Mouse (Mus musculus): ENCODE results near the gene Fosb. TPM values are rescaled to one million over a fixed set of nuclear protein-coding genes. Genes with fewer than 3 reads are reported as not detected.

Gene Fosb
- total RNA-seq, 2 experiments from 2014 or later, result 2.2 to 2.3 TPM

DNA sequence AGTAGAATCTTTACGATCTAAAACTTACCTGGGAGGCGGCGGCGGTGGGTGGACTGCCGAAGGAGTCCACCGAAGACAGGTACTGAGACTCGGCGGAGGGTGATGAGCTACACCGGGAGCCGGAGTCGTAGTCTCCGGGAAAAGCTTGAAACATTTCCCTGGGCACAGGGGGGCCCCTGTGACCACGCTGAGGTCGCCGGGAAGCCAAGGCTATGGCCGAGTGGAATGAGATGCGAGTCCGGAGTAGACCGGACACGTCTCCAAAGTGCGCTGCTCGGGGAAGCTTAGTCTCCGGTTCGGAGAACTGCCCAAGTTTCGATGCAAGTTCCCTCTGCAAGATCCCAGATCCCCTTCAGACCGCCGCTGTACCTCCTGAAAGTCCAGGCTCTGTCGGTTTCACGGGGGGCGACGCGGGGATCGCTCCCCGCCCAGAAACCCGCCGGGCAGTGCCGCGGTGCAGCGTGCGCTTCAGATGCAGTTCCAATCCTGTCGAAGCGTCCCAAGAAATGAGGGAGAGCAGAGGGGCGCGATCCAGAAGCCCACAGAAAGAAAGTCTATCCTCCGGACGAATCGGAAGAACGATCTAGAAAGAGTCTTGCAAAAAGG is 470 bp downstream of the Fosb start:
- DNase-seq (ENCODE audit: extremely low spot score in 1 of 2, low spot score in 2 of 2), result no peak
- intact Hi-C loops (cut with DNase I), result no loop called here

DNA sequence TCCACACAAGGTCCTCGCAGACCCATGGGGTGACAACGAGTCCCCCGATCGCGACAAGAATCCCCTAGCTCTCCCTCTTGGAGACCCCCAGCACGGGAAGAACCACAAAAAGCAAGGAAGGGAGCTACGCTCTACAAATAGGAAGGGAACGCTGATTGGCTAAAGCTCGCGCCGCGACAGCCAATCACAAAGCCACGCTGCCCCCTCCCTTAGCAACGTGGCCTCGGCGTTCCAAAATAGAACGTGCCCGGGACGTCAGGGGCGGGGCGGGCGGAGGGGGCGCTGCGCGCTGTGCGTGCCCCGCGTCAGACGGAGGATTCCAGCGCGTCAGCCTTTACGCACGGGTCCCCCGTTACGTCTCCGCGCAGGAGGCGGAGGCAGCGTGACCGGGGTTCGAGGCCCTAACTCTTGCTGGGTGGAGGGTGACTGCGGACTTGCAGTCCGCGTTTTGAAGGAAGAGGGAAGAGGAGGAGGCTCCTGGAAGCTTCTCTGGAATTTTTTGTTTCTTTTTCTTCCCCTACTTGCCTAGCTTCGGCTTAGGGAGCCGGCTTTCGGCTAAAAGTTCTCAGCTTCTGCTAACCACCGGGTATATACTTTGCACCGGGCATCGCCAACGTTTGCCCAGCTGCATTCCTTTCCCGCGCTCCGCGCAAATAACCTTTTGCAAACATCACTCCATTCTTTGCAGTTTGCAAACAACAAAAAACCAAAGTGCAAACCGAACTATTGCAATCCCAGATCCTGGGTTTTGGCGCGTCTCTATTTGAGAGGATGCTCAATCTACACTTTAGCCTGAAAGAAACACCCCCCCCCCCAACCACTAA is 1.2 kb downstream of the Fosb start:
- intact Hi-C loops (cut with DNase I), result no loop called here
- DNase-seq (ENCODE audit: extremely low spot score in 1 of 2, low spot score in 2 of 2), result peak; percentile 95 to 98

DNA sequence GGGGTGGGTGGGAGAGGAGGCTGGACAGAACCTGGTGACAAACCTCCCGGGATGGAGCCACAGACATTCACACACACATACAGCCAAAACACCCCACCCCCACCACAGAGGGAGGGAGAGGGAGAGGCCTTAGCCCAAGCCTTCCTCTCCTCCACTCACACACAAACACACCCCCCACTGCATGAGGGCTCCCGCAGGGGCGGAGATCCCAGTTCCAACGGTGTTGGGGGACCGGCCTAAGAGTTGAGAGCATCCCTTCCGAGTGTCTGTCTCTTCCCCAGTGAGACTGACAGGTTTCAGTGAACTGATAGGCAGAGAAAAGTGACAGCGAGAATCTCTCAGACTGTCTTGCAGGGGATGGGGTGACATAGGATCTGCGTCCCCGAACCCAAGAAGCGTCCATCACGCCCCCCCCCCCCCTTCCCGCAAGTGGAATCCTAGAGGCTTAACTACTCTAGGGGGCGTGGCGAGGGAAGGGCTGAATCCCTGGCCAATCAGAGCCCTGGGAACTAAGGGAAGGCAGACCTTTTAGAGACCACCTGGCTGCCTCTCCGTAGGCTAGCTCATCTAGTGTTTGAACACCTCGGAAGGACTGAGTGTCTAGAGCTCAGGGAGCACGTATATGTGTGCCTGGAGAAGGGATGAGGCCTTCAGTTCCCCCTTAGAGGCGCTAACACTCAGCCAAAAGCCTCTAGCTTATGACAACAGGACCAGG is 2.0 kb downstream of the Fosb start:
- intact Hi-C loops (cut with DNase I), result no loop called here

DNA sequence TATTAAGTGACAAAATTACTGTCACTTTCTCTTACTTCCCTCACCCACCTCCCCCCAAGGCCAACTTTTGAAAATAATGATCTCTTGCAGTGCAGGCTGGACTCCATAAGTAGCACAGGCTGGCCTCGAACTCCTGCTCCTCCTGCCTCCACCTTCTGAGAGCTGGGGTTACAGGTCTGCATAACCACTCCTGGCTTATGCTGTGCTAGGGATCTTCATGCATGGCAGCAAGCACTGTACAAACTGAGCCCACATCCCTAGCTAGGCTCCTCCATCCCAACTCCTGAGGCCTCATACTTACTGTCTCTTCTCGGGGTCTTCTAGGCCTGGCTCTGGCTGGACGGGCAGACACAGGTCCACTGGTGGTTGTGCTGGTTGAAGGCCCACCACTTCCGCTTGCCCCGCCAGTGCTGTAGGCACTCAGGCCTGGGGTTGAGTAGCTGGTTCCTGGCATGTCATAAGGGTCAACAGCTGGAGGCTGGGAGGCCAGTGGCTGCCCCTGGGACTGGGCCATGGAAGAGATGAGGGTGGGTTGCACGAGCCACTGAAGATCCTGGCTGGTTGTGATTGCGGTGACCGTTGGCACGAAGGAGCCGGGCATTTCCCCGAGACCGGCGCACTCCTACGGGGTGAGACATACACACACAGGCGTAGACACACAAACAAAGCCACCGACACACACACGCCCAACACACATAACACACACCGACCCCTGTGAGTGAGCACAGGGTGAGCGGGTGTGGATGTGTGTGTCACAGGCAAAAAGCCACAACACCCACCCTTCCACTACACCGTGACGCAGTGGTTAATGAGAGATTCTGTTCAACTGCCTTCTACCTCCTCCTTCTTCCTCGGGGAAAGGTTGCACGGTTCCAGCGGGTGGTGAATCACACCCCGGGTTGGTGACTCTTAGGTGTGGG is 2.8 kb downstream of the Fosb start:
- no peak for DNase-seq (ENCODE audit: extremely low spot score in 1 of 2, low spot score in 2 of 2)
- intact Hi-C loops (cut with DNase I), result no loop called here

More for the DNA sequence above, 2.0 kb downstream of the Fosb start:
- DNase-seq (ENCODE audit: extremely low spot score in 1 of 2, low spot score in 2 of 2), result peak; percentile 70 to 89

DNA sequence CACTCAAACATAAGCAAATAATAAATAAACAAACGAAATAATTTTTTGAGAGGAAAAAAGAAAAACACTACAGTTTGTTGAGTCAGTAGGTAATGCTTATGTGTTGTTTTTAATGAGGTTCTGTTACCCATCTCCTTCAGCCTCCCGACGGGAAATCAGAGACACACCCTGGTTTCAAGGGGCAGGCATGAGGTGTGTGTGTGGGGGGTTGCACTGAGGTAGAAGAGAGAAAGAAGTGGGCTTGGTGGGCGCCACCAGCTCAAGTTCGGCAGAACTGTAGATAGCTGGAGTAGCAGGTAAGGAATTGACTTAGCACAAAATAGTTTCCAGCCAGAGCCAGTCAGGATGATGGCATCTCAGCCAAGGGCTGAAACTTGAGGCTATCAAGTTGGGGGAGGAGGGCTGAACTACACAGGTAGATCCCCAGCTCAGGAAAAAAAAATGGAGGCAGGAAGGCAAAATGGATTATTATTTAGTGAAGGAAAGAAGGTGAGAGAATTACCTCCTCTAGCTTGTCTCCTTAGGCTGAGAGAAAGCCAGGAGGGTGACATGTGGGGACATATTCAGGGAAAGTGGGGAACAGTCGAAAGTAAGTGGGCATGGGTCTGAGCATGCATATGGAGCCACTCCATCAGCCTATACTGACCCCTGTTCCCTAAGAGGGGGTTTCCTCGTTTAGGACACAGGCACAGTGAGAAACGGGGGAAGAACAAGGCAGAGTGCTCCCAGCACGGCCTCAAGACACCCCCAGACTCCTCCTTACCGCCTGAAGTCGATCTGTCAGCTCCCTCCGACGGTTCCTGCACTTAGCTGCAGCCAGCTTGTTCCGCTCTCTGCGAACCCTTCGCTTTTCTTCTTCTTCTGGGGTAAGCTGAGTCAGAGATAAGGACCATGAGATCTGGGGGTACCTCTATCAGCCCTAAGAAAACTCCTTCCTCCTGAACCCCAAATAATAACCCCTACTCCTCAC is 3.8 kb downstream of the Fosb start:
- no peak for DNase-seq (ENCODE audit: extremely low spot score in 1 of 2, low spot score in 2 of 2)
- intact Hi-C loops (cut with DNase I), result loop anchor here (2.0 kb wide), 1 partner anchor 21 kb away; no protein-coding TSS in a partner anchor

DNA sequence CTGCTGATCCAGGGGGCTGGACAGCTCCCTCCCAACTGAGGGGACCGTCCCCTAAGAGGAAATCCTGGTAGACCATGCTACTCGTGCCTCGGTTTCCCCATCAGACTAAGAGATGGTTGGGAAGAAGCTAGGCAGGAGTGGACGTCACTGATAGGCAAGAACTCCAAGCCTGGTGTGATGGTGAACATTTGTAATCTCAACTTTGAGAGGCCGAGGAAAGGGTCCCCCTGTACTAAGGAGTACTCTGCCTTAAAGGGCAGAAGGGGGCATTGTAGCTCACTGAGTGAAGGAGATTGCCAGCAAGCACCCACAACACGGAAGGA is 4.5 kb downstream of the Fosb start:
- DNase-seq (ENCODE audit: extremely low spot score in 1 of 2, low spot score in 2 of 2), result no peak
- intact Hi-C loops (cut with DNase I), result loop anchor here (2.0 kb wide), 1 partner anchor 21 kb away; no protein-coding TSS in a partner anchor

DNA sequence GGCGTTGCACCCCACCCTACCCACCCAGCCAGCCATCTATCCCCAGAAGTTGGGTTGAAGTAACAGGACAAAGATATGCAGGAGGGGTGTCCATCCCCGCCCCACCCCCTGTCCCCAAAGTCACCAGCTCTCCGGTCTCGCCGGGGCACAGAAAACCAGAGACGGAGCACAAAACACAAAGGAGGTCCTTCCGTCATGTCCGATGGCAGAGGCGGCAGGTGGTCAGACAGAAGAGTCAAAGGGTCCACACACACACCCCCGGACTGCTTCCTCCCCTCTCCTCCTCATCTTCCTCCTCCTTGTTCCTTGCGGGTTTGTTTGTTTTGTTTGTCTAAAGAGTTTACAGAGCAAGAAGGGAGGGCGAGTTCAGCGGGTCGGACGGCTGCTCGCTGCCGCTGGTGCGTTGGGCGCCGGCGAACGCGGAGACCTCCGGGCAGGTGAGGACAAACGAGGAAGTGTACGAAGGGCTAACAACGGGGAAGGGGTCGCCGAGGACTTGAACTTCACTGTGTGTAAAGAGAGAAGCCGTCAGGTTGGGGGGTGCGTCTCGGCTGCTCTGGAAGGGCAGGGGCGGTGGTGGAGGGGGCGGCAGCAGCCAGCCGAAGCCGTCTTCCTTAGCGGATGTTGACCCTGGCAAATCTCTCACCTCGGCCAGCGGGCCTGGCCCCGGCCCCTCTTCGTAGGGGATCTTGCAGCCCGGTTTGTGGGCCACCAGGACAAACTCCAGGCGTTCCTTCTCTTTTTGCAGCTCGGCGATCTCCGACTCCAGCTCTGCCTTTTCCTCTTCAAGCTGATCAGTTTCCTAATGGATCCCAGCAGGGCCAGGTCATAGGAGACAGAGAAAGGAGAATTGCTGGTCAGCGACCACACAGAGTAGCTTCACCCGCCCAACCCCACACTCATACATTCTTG is 5.1 kb downstream of the Fosb start:
- DNase-seq (ENCODE audit: extremely low spot score in 1 of 2, low spot score in 2 of 2), result no peak
- intact Hi-C loops (cut with DNase I), result loop anchor here (2.0 kb wide), 1 partner anchor 20 kb away; no protein-coding TSS in a partner anchor

DNA sequence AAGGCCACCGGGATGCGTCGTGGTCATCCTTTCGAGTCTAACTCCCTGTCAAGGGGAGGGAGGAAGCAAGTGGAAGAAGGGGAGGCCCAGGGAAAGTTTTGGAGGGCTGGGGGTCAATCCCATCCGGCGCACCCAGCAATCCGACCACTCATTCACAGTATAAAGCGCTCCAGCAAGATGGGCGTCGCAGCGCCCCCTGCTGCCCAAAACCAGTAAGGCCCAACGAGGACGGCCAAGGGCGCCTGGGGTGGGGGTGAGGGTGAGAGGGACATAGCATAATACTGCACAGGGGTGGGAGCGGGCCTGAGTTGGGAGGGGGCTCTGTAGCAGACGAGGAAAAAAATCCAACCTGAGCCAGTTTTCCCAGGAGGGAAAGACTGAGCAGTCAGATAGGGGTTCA is 6.1 kb downstream of the Fosb start:
- peak in 1 of 2 experiments; percentile 82 for DNase-seq (ENCODE audit: extremely low spot score in 1 of 2, low spot score in 2 of 2)
- intact Hi-C loops (cut with DNase I), result loop anchor here (2.0 kb wide), 1 partner anchor 19 kb away; no protein-coding TSS in a partner anchor

DNA sequence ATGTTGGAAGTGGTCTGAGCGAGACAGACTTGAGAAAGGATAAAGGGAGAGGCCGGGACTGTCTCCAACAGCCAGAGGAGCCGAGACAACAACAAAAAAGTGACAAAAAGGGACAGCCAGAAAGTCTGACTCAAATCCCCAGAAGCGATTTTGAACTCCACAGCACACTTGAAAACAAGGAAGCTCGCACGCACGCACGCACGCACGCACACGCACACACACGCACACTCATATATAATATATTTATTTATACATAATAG is 6.9 kb downstream of the Fosb start:
- no peak for DNase-seq (ENCODE audit: extremely low spot score in 1 of 2, low spot score in 2 of 2)
- intact Hi-C loops (cut with DNase I), result no loop called here

DNA sequence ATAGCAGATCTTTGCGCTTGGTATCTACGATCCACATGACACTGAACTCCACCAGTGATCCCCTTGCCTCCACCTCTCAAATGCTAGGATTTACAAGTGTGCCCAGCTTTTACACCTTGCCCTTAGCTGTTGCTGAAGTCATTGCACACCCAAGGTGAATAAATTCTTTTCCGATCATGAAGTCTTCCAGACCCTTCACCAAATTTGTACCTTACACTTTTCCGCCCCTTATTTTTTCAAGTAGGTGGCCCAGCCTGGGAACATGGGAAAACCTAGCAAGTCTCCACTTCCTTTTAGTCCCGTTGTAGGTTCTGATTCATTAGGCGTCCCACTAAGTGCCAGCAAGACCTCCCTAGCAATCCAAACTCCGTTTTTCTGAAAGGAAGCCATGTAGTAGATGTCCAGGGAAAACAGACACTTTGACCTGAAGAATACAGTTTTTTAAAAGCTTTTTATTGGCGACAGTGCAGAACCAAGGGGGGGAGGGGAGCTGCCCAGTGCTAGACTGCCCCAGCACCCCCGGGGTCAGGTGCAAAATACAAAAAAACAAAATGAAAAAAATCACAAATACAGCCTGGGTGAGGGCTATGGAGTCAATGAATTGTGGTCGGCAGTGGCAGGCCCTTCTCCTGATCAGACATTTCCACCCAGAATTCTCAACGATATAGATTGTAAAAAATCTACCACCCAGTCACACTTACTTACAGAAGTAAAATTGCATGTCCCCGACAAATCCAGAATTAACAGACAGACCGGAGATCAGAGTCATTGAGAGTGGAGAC is 7.4 kb downstream of the Fosb start:
- intact Hi-C loops (cut with DNase I), result no loop called here
- DNase-seq (ENCODE audit: extremely low spot score in 1 of 2, low spot score in 2 of 2), result no peak

DNA sequence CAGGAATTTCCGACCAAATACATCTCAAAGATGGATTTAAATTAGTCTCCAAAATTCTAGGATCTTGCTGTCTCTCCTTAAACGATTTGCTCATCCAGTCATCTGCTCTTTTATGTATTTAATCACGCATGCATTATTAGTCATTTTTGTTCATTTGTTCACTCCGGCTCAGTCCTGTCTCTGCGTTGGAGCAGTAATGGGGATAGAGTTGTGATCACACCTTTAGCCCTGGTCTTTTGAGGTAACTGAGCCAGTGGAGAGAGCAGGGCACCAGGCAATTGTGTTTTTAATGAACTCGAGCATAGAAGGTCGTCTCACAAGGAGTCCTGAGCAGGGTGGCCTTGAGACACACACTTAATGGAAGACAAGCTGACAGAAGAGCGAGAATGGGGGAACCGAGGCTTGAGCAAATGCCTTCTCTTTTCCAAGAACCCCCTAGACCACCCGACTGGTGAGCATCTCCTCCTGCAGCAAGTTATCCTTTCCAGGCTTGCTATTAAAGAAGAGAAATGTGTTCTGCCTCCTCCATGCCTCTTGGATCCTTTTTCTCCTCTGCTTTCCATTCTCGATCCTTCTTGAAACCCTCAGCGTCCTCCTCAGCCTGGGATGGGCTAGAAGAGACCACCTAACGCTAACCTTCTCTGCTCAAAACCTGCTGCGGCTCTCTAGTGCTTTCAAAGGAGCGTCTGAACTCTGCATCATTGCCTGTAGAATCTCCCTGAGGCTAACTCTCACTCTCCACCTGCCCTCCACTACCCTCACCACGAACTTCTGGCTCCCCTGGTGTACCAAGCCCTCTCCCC is 8.2 kb downstream of the Fosb start:
- intact Hi-C loops (cut with DNase I), result loop anchor here (1.0 kb wide), 1 partner anchor 42 kb away; no protein-coding TSS in a partner anchor

DNA sequence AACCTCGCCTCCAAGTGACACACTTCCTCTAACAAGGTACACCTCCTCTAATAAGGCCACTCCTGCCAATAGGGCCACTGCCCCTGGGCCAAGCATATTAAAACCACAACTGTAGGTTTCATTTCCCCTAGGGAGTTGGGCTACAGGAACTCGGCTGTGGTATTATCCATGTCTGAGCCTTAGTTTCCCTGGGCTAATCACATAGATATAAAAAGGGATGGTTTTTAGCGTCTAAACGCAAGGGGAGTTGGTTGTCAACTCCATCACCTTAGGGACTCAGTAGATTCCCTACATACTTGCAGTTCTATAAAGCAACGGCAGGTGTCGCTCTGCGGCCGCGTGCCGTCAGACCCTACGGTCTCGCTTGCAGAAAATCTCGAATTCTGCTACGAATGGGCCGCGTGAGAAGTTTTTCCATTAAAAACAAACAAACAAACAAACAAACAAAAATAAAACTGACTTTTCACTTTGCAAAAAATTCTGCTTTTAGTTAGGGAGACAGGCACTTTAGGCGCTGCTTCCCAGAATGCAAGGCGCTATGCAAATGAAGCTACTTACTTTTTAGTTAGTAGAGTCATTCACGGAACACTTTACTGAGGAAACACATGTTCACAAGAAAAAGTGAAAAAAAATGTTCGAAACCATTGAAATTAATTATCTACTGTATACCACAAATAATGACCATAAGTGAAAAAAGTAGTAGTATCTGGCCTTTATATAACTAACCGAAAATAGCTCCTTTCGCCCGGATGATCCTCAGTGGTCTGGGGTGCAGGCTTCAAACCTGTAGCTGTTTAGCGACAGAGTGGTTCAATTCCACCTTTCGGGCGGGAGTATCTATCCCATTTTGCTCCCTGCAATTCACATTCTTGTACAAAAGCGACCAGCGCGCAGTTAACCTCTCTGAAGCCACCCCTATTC is 9.1 kb downstream of the Fosb start:
- intact Hi-C loops (cut with DNase I), result loop anchor here (1.0 kb wide), 1 partner anchor 43 kb away; no protein-coding TSS in a partner anchor
- DNase-seq (ENCODE audit: extremely low spot score in 1 of 2, low spot score in 2 of 2), result peak; percentile 73 to 83

More for the DNA sequence above, 8.2 kb downstream of the Fosb start:
- no peak for DNase-seq (ENCODE audit: extremely low spot score in 1 of 2, low spot score in 2 of 2)

DNA sequence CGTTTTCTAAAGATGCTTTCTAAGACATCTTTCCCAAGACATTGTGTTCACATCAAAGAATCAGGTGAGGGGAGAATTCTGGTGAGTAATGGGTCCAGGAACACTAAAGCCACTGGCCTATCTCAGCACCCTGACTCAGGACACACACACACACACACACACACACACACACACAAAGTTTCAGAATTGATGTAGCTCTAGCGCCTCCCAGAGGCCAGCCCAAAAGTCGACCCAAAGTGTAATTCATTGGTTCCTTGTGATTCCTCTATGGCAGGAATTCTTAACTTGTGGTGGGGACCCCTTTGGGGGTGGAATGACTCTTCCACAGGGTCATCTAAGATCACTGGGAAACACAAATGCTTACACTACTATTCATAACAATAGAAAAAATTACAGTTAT is 10.7 kb downstream of the Fosb start:
- intact Hi-C loops (cut with DNase I), result no loop called here
- DNase-seq (ENCODE audit: extremely low spot score in 1 of 2, low spot score in 2 of 2), result peak in 1 of 2 experiments; percentile 66

DNA sequence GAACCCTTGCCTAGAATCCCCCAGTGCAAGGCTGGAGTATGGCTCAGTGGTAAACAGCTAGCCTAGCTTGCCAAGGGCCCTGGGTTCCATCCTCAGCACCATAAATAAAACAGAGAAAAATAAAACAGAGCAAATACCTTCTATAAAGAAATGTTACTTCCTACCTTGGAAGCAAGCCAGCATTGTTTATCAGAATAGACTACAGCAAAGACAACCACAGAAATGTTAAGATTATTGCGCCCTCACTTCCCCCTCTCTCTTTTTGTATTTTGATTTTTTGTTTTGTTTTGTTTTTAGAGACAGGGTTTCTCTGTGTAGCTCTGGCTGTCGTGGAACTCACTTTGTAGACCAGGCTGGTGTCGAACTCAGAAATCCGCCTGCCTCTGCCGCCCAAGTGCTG is 12.1 kb downstream of the Fosb start:
- intact Hi-C loops (cut with DNase I), result no loop called here
- DNase-seq (ENCODE audit: extremely low spot score in 1 of 2, low spot score in 2 of 2), result no peak

All from left cerebral cortex, postnatal 10 days (tissue).